In genomic region chr4:154081021-154081420, GRCm38 (mm10) we compare ENCODE assay signal across 11 mouse cellular contexts. TPM values are rescaled to one million over a fixed set of nuclear protein-coding genes. Genes with fewer than 3 reads are reported as not detected.
DNase-seq lines count a peak whose midpoint lies in the region; ATAC-seq and TF ChIP-seq lines count a peak whose summit lies in the region.
"Had no signal": no experiment of that assay in that cellular context is flagged by ENCODE, and none has a peak within 500 bp of the region (broad histone marks: within the 10 kb centered on the region; RNA-seq: fewer than 3 reads in every experiment).

No protein-coding gene starts in this region.

- H3K36me3 ChIP-seq in heart, embryonic 12.5 days, result no peaks in the 10 kb centered on the region
- H3K36me3 ChIP-seq in liver, embryonic 12.5 days, result no peaks in the 10 kb centered on the region
- no peaks in the 10 kb centered on the region for H3K36me3 ChIP-seq in lung, postnatal 0 days (ENCODE audit: insufficient read depth, low read length)

- no peaks in the 10 kb centered on the region for H3K4me1 ChIP-seq in heart, embryonic 12.5 days (replicated peaks)
- H3K4me1 ChIP-seq in liver, embryonic 12.5 days, result no peaks in the 10 kb centered on the region
- H3K4me1 ChIP-seq in lung, postnatal 0 days (ENCODE audit: insufficient read depth, low read depth, low read length), result no peaks in the 10 kb centered on the region

- no peak for TF ChIP-seq EP300 in lung, postnatal 0 days (IDR thresholded peaks at IDR 0.05)

- 5% methylated on average over 13 of the region's 13 CpGs for WGBS in heart, embryonic 12.5 days
- WGBS in liver, embryonic 12.5 days (ENCODE audit: insufficient replicate concordance), result 3% methylated on average over 13 of the region's 13 CpGs
- WGBS in lung, postnatal 0 days, result 4% methylated on average over 13 of the region's 13 CpGs

- H3K9ac ChIP-seq in heart, embryonic 12.5 days, result no peak overlapping the region
- no peak overlapping the region for H3K9ac ChIP-seq in liver, embryonic 12.5 days
- no peak overlapping the region for H3K9ac ChIP-seq in lung, postnatal 0 days (replicated peaks; ENCODE audit: low read depth)

- 0 out of 2 replicates have a peak, but pooled peaks have one; percentile 39 for ATAC-seq in heart, embryonic 12.5 days (ENCODE audit: insufficient number of reproducible peaks, low FRiP score)
- peak; percentile 72 for ATAC-seq in liver, embryonic 12.5 days
- no peak for ATAC-seq in lung, postnatal 0 days

- H3K4me3 ChIP-seq in heart, embryonic 12.5 days, result no peak overlapping the region
- no peak overlapping the region for H3K4me3 ChIP-seq in liver, embryonic 12.5 days
- no peak overlapping the region for H3K4me3 ChIP-seq in lung, postnatal 0 days (ENCODE audit: low read depth, low read length)

- no peak for DNase-seq in heart, postnatal 10 days
- peak; percentile 59 for DNase-seq in cerebellum, adult 9-11 months
- peak; percentile 85 for DNase-seq in kidney, adult 9 months
- no peak for DNase-seq in c-Kit-positive CD71-positive TER-119-positive erythroid progenitor cells, embryonic 14.5 days (ENCODE audit: low spot score)
- no peak for DNase-seq in urinary bladder, adult 18-20 months (ENCODE audit: low spot score in 2 of 2)
- DNase-seq in lung, postnatal 0 days (ENCODE audit: low spot score), result no peak

- peak overlapping the region; percentile 9; the same call in 1 of the 2 replicates for H3K4me2 ChIP-seq in heart, embryonic 12.5 days
- H3K4me2 ChIP-seq in liver, embryonic 12.5 days, result peak overlapping the region; percentile 21; the same call in 1 of the 2 replicates
- H3K4me2 ChIP-seq in lung, postnatal 0 days (replicated peaks; ENCODE audit: low read depth, low read length), result no peak overlapping the region

- intact Hi-C loops in heart, postnatal 10 days (cut with DNase I), result no loop called here

- H3K9me3 ChIP-seq in heart, embryonic 12.5 days (replicated peaks), result no peaks in the 10 kb centered on the region; the same call in 1 of the 2 replicates
- no peaks in the 10 kb centered on the region for H3K9me3 ChIP-seq in liver, embryonic 12.5 days (replicated peaks)
- no peaks in the 10 kb centered on the region for H3K9me3 ChIP-seq in lung, postnatal 0 days (ENCODE audit: low read length)

- H3K27me3 ChIP-seq in heart, embryonic 12.5 days (replicated peaks), result peaks cover 92% of the 10 kb centered on the region
- peaks cover 64% of the 10 kb centered on the region for H3K27me3 ChIP-seq in liver, embryonic 12.5 days (replicated peaks)
- H3K27me3 ChIP-seq in lung, postnatal 0 days (replicated peaks; ENCODE audit: insufficient read depth, low read length), result peaks cover 13% of the 10 kb centered on the region

- no peak overlapping the region for H3K27ac ChIP-seq in heart, embryonic 12.5 days (ENCODE audit: poor library complexity, severe bottlenecking)
- H3K27ac ChIP-seq in liver, embryonic 12.5 days, result no peak overlapping the region
- H3K27ac ChIP-seq in lung, postnatal 0 days (ENCODE audit: low read length), result no peak overlapping the region

- no peak for TF ChIP-seq CTCF in lung, postnatal 0 days (IDR thresholded peaks at IDR 0.05)

RNA-seq across cellular contexts. Expression of gene Ccdc27, which starts 38.5 kb away (rescaled TPM):
- polyA plus RNA-seq in heart, embryonic 12.5 days (2016; fragmentation: Nextera tagmentation; extraction: Ambion mirVana), result 0.09 and 0.10 TPM in 2 replicates
- not detected for total RNA-seq in heart, postnatal 10 days (2021)
- polyA plus RNA-seq in liver, embryonic 12.5 days (2016; fragmentation: Nextera tagmentation; extraction: Ambion mirVana), result 0.06 and 0.13 TPM in 2 replicates
- not detected in 2 replicates for polyA plus RNA-seq in lung, postnatal 0 days (2015; fragmentation: Nextera tagmentation; extraction: Ambion mirVana)
- total RNA-seq: left cerebral cortex, postnatal 25 days had no signal
- polyA plus RNA-seq: heart, embryonic 14.5 days; small intestine, adult 2 months had no signal

RNA-seq across cellular contexts. Expression of gene Smim1, which starts 55.0 kb away (rescaled TPM):
- 64.6 and 77.0 TPM in 2 replicates for polyA plus RNA-seq in heart, embryonic 12.5 days (2016; fragmentation: Nextera tagmentation; extraction: Ambion mirVana)
- 10 to 100 TPM in 1 of 2 experiments, 1 to 10 TPM in 1; 8.6 to 10.3 TPM for total RNA-seq in heart, postnatal 10 days (2021)
- 440 and 457 TPM in 2 replicates for polyA plus RNA-seq in liver, embryonic 12.5 days (2016; fragmentation: Nextera tagmentation; extraction: Ambion mirVana)
- polyA plus RNA-seq in lung, postnatal 0 days (2015; fragmentation: Nextera tagmentation; extraction: Ambion mirVana), result 57.9 and 59.4 TPM in 2 replicates

RNA-seq across cellular contexts. Expression of gene Trp73, which starts 59.0 kb away (rescaled TPM):
- polyA plus RNA-seq in heart, embryonic 12.5 days (2016; fragmentation: Nextera tagmentation; extraction: Ambion mirVana), result 0.04 and 0.05 TPM in 2 replicates
- total RNA-seq in heart, postnatal 10 days (2021), result under 1 TPM in 1 of 2 experiments, not detected in 1; 0.05 TPM
- 0.04 and 0.17 TPM in 2 replicates for polyA plus RNA-seq in liver, embryonic 12.5 days (2016; fragmentation: Nextera tagmentation; extraction: Ambion mirVana)
- polyA plus RNA-seq in lung, postnatal 0 days (2015; fragmentation: Nextera tagmentation; extraction: Ambion mirVana), result 1.8 and 2.6 TPM in 2 replicates

Comparison
In these comparisons a context has a peak if more than half of its experiments do, and no peak if none do; other contexts are left out.
1. DNase-seq: peak in cerebellum, adult 9-11 months (single experiment) and kidney, adult 9 months (single experiment); none in heart, postnatal 10 days (0 of 2), c-Kit-positive CD71-positive TER-119-positive erythroid progenitor cells, embryonic 14.5 days (single experiment), urinary bladder, adult 18-20 months (0 of 2) and lung, postnatal 0 days (single experiment).